Mouse (Mus musculus) neural tube, embryonic 15.5 days (tissue): ENCODE measurements around the gene Rpl37. TPM values are rescaled to one million over a fixed set of nuclear protein-coding genes. Genes with fewer than 3 reads are reported as not detected.

ENCODE experiments used
- ATAC-seq: fragments of 200-750 bp; cut with Nextera tagmentation; 2 replicates; pipeline ENCODE4 v1.8.0; 2017; ENCODE audit warnings: mild to moderate bottlenecking, moderate TSS enrichment, moderate library complexity; ENCODE audit not compliant: low FRiP score
- H3K27ac ChIP-seq: fragments of 300-500 bp; sonication (generic); replicated peaks from 2 replicates; pipeline ENCODE4 v1.5.1; 2015; ENCODE audit warnings: mild to moderate bottlenecking, inconsistent platforms
- H3K27me3 ChIP-seq: fragments of 300-500 bp; sonication (generic); replicated peaks from 2 replicates; pipeline ENCODE4 v1.6.1; 2015; ENCODE audit warnings: inconsistent platforms
- H3K36me3 ChIP-seq: fragments of 300-500 bp; sonication (generic); 2 replicates; pipeline ENCODE4 v1.6.1; 2015; ENCODE audit warnings: inconsistent platforms
- H3K4me1 ChIP-seq: fragments of 300-500 bp; sonication (generic); 2 replicates; pipeline ENCODE4 v1.6.1; 2015; ENCODE audit warnings: inconsistent platforms
- H3K4me2 ChIP-seq: fragments of 300-500 bp; sonication (generic); 2 replicates; pipeline ENCODE4 v1.6.1; 2015; ENCODE audit warnings: inconsistent platforms, mild to moderate bottlenecking, moderate library complexity
- H3K4me3 ChIP-seq: fragments of 300-500 bp; sonication (generic); replicated peaks from 2 replicates; pipeline ENCODE4 v1.5.1; 2015; ENCODE audit warnings: mild to moderate bottlenecking, inconsistent platforms
- H3K9ac ChIP-seq: fragments of 300-500 bp; sonication (generic); replicated peaks from 2 replicates; pipeline ENCODE4 v1.6.1; 2015; ENCODE audit warnings: mild to moderate bottlenecking, inconsistent platforms
- H3K9me3 ChIP-seq: fragments of 300-500 bp; sonication (generic); replicated peaks from 2 replicates; pipeline ENCODE4 v1.6.1; 2016; ENCODE audit warnings: inconsistent platforms
- WGBS: fragments of 180-500 bp; shearing (Covaris S2); methylation state at CpG from one replicate; pipeline ENCODE4 v1.1.7; 2015; ENCODE audit warnings: mixed read lengths; 5-methylcytosine and 5-hydroxymethylcytosine counted together
- polyA plus RNA-seq: library from polyadenylated mRNA; unstranded; fragments of >200 nt; fragmentation: Nextera tagmentation; extraction: Ambion mirVana; gene quantifications from 2 replicates; pipeline ENCODE4 v1.2.1, GENCODE M21; 2015

Gene Rpl37
- polyA plus RNA-seq, 1 experiment from 2014 or later: 343 TPM

DNA sequence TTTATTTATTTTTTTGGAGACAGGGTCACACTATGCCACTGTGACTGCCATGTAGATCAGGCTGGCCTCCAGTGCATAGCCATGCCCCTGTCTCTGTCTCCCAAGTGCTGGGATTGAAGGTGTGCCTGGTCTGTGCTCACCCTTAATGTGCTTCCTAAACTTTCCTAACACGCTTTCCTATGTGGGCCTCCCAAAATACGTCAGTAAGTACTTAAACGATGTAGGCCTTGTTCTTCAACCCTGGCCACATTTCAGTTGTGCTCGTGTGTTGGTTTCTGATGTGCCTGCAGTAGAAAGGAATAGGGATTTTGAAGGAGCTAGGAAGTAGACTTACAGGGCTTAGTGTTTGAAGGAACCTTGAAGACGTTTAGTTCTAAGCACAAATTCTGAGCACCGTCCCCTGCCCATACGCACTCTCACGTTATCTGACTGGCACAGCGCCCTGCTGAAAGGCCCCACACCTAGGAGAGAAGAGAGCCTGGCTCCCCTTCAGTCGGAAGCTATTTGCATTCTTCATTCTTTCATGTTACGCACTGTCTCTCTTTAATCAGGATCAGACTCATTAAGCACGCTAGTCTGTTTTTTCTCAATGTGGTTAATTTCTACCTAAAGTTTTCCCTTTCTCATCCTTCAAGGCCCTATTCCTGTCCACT is 48.8 kb downstream of the Rpl37 start:
- H3K36me3 ChIP-seq: peaks cover 46% of the 10 kb centered on the region
- H3K4me3 ChIP-seq: no peak overlapping the region
- no peaks in the 10 kb centered on the region for H3K27me3 ChIP-seq
- H3K9me3 ChIP-seq: no peaks in the 10 kb centered on the region
- H3K27ac ChIP-seq: no peak overlapping the region
- no peak overlapping the region for H3K4me2 ChIP-seq
- 86% methylated on average over 12 of the region's 12 CpGs for WGBS
- no peak overlapping the region for H3K9ac ChIP-seq
- no peak for ATAC-seq
- no peaks in the 10 kb centered on the region for H3K4me1 ChIP-seq

Other genes starting within 250 kb of the Rpl37 start
- not detected in 2 replicates for gene Mroh2b, start 217.9 kb upstream of the Rpl37 start, polyA plus RNA-seq
- 0.08 TPM in 1 of 2 replicates, not detected in the other for gene C7, start 52.9 kb upstream of the Rpl37 start, polyA plus RNA-seq
- 0.32 and 0.91 TPM in 2 replicates for gene Card6, start 8.1 kb upstream of the Rpl37 start, polyA plus RNA-seq
- gene Prkaa1, start 27.2 kb downstream of the Rpl37 start, polyA plus RNA-seq: 14.5 and 16.9 TPM in 2 replicates
- gene Ttc33, start 68.9 kb downstream of the Rpl37 start, polyA plus RNA-seq: 53.0 and 54.0 TPM in 2 replicates
- 5.7 and 6.8 TPM in 2 replicates for gene Ptger4, start 127.5 kb downstream of the Rpl37 start, polyA plus RNA-seq